ENCODE assay signal across 15 mouse cellular contexts in genomic region chr9:106463122-106464063, GRCm38 (mm10). TPM values are rescaled to one million over a fixed set of nuclear protein-coding genes. Genes with fewer than 3 reads are reported as not detected.
DNase-seq lines count a peak whose midpoint lies in the region; ATAC-seq and TF ChIP-seq lines count a peak whose summit lies in the region.
"Had no signal": no experiment of that assay in that cellular context is flagged by ENCODE, and none has a peak within 500 bp of the region (broad histone marks: within the 10 kb centered on the region; RNA-seq: fewer than 3 reads in every experiment).

No protein-coding gene starts in this region.

- H3K4me1 ChIP-seq in hindbrain, embryonic 16.5 days (ENCODE audit: control insufficient read depth, insufficient read depth, low read depth, low read length) = peaks cover 23% of the 10 kb centered on the region
- peaks cover 53% of the 10 kb centered on the region for H3K4me1 ChIP-seq in hindbrain, embryonic 13.5 days (replicated peaks)
- H3K4me1 ChIP-seq in ES-E14 (ENCODE audit: control insufficient read depth in 2 of 2, insufficient read depth in 2 of 2, low read length in 2 of 2, poor library complexity in 1 of 2) = peaks cover 5 to 36% of the 10 kb centered on the region in 2 experiments; a peak in 3 of 4 replicates
- H3K4me1 ChIP-seq in embryonic facial prominence, embryonic 10.5 days = peaks cover 73% of the 10 kb centered on the region

- H3K36me3 ChIP-seq in hindbrain, embryonic 16.5 days (ENCODE audit: control insufficient read depth, insufficient read depth, low read length) = peaks cover 23% of the 10 kb centered on the region
- peaks cover 47% of the 10 kb centered on the region for H3K36me3 ChIP-seq in hindbrain, embryonic 13.5 days
- peaks cover 30% of the 10 kb centered on the region for H3K36me3 ChIP-seq in ES-E14 (ENCODE audit: control insufficient read depth, insufficient read depth, low read length, poor library complexity, severe bottlenecking)
- peaks cover 84% of the 10 kb centered on the region for H3K36me3 ChIP-seq in embryonic facial prominence, embryonic 10.5 days (replicated peaks)

- no peaks in the 10 kb centered on the region for H3K9me3 ChIP-seq in hindbrain, embryonic 16.5 days (ENCODE audit: control insufficient read depth, low read length)
- H3K9me3 ChIP-seq in hindbrain, embryonic 13.5 days = no peaks in the 10 kb centered on the region
- no peaks in the 10 kb centered on the region for H3K9me3 ChIP-seq in ES-E14 (ENCODE audit: control insufficient read depth, insufficient read depth, low read depth, low read length)
- no peaks in the 10 kb centered on the region for H3K9me3 ChIP-seq in embryonic facial prominence, embryonic 10.5 days
- H3K9me3 ChIP-seq: liver, embryonic 12.5 days had no signal

- no peak overlapping the region for H3K4me3 ChIP-seq in hindbrain, embryonic 16.5 days (ENCODE audit: low read length)
- no peak overlapping the region for H3K4me3 ChIP-seq in hindbrain, embryonic 13.5 days
- peak overlapping the region; percentile 21 to 45; a peak in 2 of 4 replicates for H3K4me3 ChIP-seq in ES-E14 (ENCODE audit: insufficient read depth in 1 of 2, low read depth in 1 of 2, low read length in 2 of 2, poor library complexity in 1 of 2, severe bottlenecking in 1 of 2)
- peak overlapping the region; percentile 32 for H3K4me3 ChIP-seq in embryonic facial prominence, embryonic 10.5 days
- H3K4me3 ChIP-seq: liver, embryonic 12.5 days; megakaryocyte, embryonic 14.5 days; myocyte had no signal

- H3K27me3 ChIP-seq in hindbrain, embryonic 16.5 days (replicated peaks; ENCODE audit: control insufficient read depth, insufficient read depth, low read length) = no peaks in the 10 kb centered on the region
- H3K27me3 ChIP-seq in hindbrain, embryonic 13.5 days = no peaks in the 10 kb centered on the region
- H3K27me3 ChIP-seq in embryonic facial prominence, embryonic 10.5 days (replicated peaks; ENCODE audit: low read depth, poor library complexity, severe bottlenecking) = peaks cover 33% of the 10 kb centered on the region

- H3K4me2 ChIP-seq in hindbrain, embryonic 16.5 days (ENCODE audit: low read length) = no peak overlapping the region
- H3K4me2 ChIP-seq in hindbrain, embryonic 13.5 days = no peak overlapping the region
- H3K4me2 ChIP-seq: liver, embryonic 12.5 days had no signal

- in situ Hi-C loops in ES-E14 (cut with MboI; ENCODE audit: low sequenced_read_pairs in 2 of 2, unreplicated experiment in 2 of 2) = no loop called here

- 73% methylated on average over 21 of the region's 21 CpGs for WGBS in hindbrain, embryonic 16.5 days
- 77% methylated on average over 21 of the region's 21 CpGs for WGBS in hindbrain, embryonic 13.5 days
- WGBS in embryonic facial prominence, embryonic 10.5 days = 89% methylated on average over 21 of the region's 21 CpGs

- peak overlapping the region; percentile 35; the same call in 1 of the 2 replicates for H3K9ac ChIP-seq in hindbrain, embryonic 16.5 days (ENCODE audit: low read depth, low read length)
- no peak overlapping the region for H3K9ac ChIP-seq in hindbrain, embryonic 13.5 days
- peak overlapping the region; percentile 12; the same call in 1 of the 2 replicates for H3K9ac ChIP-seq in ES-E14 (ENCODE audit: insufficient read depth, low read depth, low read length, poor library complexity, severe bottlenecking)
- H3K9ac ChIP-seq: liver, embryonic 12.5 days had no signal

- ATAC-seq in hindbrain, embryonic 16.5 days = no peak
- no peak for ATAC-seq in hindbrain, embryonic 13.5 days (ENCODE audit: low FRiP score)
- ATAC-seq: forebrain, embryonic 14.5 days; liver, embryonic 12.5 days had no signal

- H3K27ac ChIP-seq in hindbrain, embryonic 16.5 days (ENCODE audit: low read depth, low read length) = no peak overlapping the region
- no peak overlapping the region for H3K27ac ChIP-seq in hindbrain, embryonic 13.5 days
- H3K27ac ChIP-seq in ES-E14 (ENCODE audit: insufficient read depth, low read depth, low read length, poor library complexity, severe bottlenecking) = no peak overlapping the region
- H3K27ac ChIP-seq in embryonic facial prominence, embryonic 10.5 days (replicated peaks) = 0 out of 2 replicates have a peak overlapping the region, but pooled peaks have one; percentile 14
- H3K27ac ChIP-seq: liver, embryonic 12.5 days had no signal

- no peak for DNase-seq in ES-E14 (ENCODE audit: low read depth, low spot score)
- DNase-seq in cerebellum, adult 11-12 months = peak; percentile 95
- peak; percentile 16 for DNase-seq in embryonic facial prominence, embryonic 10.5 days (ENCODE audit: low spot score)
- no peak for DNase-seq in ovary, postnatal 14 days (ENCODE audit: low spot score)
- no peak for DNase-seq in layer of hippocampus, adult 8-10 months (ENCODE audit: low spot score in 2 of 2)
- DNase-seq: adrenal gland, adult 2 months; kidney, adult 2 months; right cerebral cortex, postnatal 14 days had no signal

TF ChIP-seq in ES-E14, 5 proteins besides CTCF, POLR2A, EP300 and RAD21:
- no peak for TF ChIP-seq ZNF384 (IDR thresholded peaks at IDR 0.05; ENCODE audit: low read depth, low read length)
- TF ChIP-seq ZC3H11A (IDR thresholded peaks at IDR 0.05; ENCODE audit: borderline replicate concordance, low read depth, low read length) = no peak
- no peak for TF ChIP-seq HCFC1 (IDR thresholded peaks at IDR 0.05; ENCODE audit: borderline replicate concordance, insufficient read depth, low read length)
- no peak for TF ChIP-seq CHD2 (IDR thresholded peaks at IDR 0.05; ENCODE audit: low read depth, low read length)

RNA-seq across cellular contexts. Expression of gene Gpr62, which starts 2.3 kb away (rescaled TPM):
- polyA plus RNA-seq in hindbrain, embryonic 16.5 days (2015; fragmentation: Nextera tagmentation; extraction: Ambion mirVana) = 1.3 and 1.4 TPM in 2 replicates
- polyA plus RNA-seq in hindbrain, embryonic 13.5 days (2015; fragmentation: Nextera tagmentation; extraction: Ambion mirVana) = 0.60 and 0.68 TPM in 2 replicates
- total RNA-seq in ES-E14 (2012; rRNA removed) = 0.22 and 0.58 TPM in 2 replicates
- 0.16 and 0.55 TPM in 2 replicates for polyA plus RNA-seq in embryonic facial prominence, embryonic 10.5 days (2016; fragmentation: Nextera tagmentation; extraction: Ambion mirVana)
- 10 to 100 TPM in 3 of 4 experiments, 1 to 10 TPM in 1; 9.4 to 12.4 (median 10.6) TPM for total RNA-seq in layer of hippocampus, adult 8-10 months (2022)
- total RNA-seq: hematopoietic stem cell, adult 5-6 weeks had no signal
- polyA plus RNA-seq: kidney, adult 2 months had no signal

RNA-seq across cellular contexts. Expression of gene Pcbp4, which starts 10.3 kb away (rescaled TPM):
- 228 and 235 TPM in 2 replicates for polyA plus RNA-seq in hindbrain, embryonic 16.5 days (2015; fragmentation: Nextera tagmentation; extraction: Ambion mirVana)
- polyA plus RNA-seq in hindbrain, embryonic 13.5 days (2015; fragmentation: Nextera tagmentation; extraction: Ambion mirVana) = 248 and 259 TPM in 2 replicates
- 140 and 176 TPM in 2 replicates for total RNA-seq in ES-E14 (2012; rRNA removed)
- 320 and 346 TPM in 2 replicates for polyA plus RNA-seq in embryonic facial prominence, embryonic 10.5 days (2016; fragmentation: Nextera tagmentation; extraction: Ambion mirVana)
- 100 to 1,000 TPM; 186 to 215 (median 199) TPM for total RNA-seq in layer of hippocampus, adult 8-10 months (2022)

RNA-seq across cellular contexts. Expression of gene Rrp9, which starts 12.4 kb away (rescaled TPM):
- polyA plus RNA-seq in hindbrain, embryonic 16.5 days (2015; fragmentation: Nextera tagmentation; extraction: Ambion mirVana) = 43.1 and 43.9 TPM in 2 replicates
- polyA plus RNA-seq in hindbrain, embryonic 13.5 days (2015; fragmentation: Nextera tagmentation; extraction: Ambion mirVana) = 43.9 and 44.0 TPM in 2 replicates
- total RNA-seq in ES-E14 (2012; rRNA removed) = 187 and 223 TPM in 2 replicates
- 77.5 and 83.8 TPM in 2 replicates for polyA plus RNA-seq in embryonic facial prominence, embryonic 10.5 days (2016; fragmentation: Nextera tagmentation; extraction: Ambion mirVana)
- 10 to 100 TPM; 32.7 to 42.1 (median 33.2) TPM for total RNA-seq in layer of hippocampus, adult 8-10 months (2022)

RNA-seq across cellular contexts. Expression of gene Parp3, which starts 13.4 kb away (rescaled TPM):
- 1.3 TPM in 2 replicates for polyA plus RNA-seq in hindbrain, embryonic 16.5 days (2015; fragmentation: Nextera tagmentation; extraction: Ambion mirVana)
- 0.74 and 0.88 TPM in 2 replicates for polyA plus RNA-seq in hindbrain, embryonic 13.5 days (2015; fragmentation: Nextera tagmentation; extraction: Ambion mirVana)
- 2.2 and 6.0 TPM in 2 replicates for total RNA-seq in ES-E14 (2012; rRNA removed)
- 1.6 and 3.2 TPM in 2 replicates for polyA plus RNA-seq in embryonic facial prominence, embryonic 10.5 days (2016; fragmentation: Nextera tagmentation; extraction: Ambion mirVana)
- total RNA-seq in layer of hippocampus, adult 8-10 months (2022) = 10 to 100 TPM in 1 of 4 experiments, 1 to 10 TPM in 3; 6.0 to 10.9 (median 7.4) TPM

RNA-seq across cellular contexts. Expression of gene Abhd14a, which starts 15.9 kb away (rescaled TPM):
- 83.8 and 87.8 TPM in 2 replicates for polyA plus RNA-seq in hindbrain, embryonic 16.5 days (2015; fragmentation: Nextera tagmentation; extraction: Ambion mirVana)
- 51.7 and 52.7 TPM in 2 replicates for polyA plus RNA-seq in hindbrain, embryonic 13.5 days (2015; fragmentation: Nextera tagmentation; extraction: Ambion mirVana)
- 23.0 and 55.6 TPM in 2 replicates for total RNA-seq in ES-E14 (2012; rRNA removed)
- 40.1 and 40.4 TPM in 2 replicates for polyA plus RNA-seq in embryonic facial prominence, embryonic 10.5 days (2016; fragmentation: Nextera tagmentation; extraction: Ambion mirVana)
- 10 to 100 TPM; 35.6 to 44.4 (median 40.2) TPM for total RNA-seq in layer of hippocampus, adult 8-10 months (2022)

Comparison
In these comparisons a context has a peak if more than half of its experiments do, and no peak if none do; other contexts are left out.
1. H3K4me3 ChIP-seq: peak in ES-E14 (2 of 2) and embryonic facial prominence, embryonic 10.5 days (single experiment); none in hindbrain, embryonic 16.5 days (single experiment) and hindbrain, embryonic 13.5 days (single experiment).
2. DNase-seq: peak in cerebellum, adult 11-12 months (single experiment) and embryonic facial prominence, embryonic 10.5 days (single experiment); none in ES-E14 (single experiment), ovary, postnatal 14 days (single experiment) and layer of hippocampus, adult 8-10 months (0 of 2).